Comparison of ENCODE assay signal across 1 mouse cellular context in the genomic region with DNA sequence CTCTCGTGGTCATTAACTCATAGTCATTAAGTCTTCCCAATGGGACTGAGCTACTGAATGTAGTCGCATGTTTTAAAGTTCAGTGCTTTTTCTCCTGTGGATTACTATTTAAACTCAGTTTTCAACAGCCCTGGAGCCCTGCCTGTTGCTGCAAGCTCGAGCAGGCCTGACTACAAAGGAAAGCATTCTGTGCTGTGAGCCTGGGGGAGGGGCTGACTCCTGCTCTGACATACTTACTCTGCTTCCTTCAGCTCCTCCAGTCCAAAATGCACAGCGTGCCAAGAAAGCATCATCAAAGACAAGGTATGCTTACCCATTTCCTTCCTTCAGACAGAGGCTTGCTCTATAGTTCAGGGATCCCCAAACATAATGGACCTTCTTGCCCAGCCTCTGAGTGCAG.
TF ChIP-seq lines count a peak whose summit lies in the region.

No protein-coding gene starts in this region.

TF ChIP-seq in CH12.LX, 34 proteins besides CTCF, POLR2A, EP300 and RAD21 (continued from another document):
- no peak for TF ChIP-seq ZMIZ1 (IDR thresholded peaks at IDR 0.05; ENCODE audit: low read depth, low read length)
